Mouse (Mus musculus) thymus, adult 2 months (tissue): ENCODE results near the gene Ankzf1.

Source experiments
- CTCF ChIP-seq: fragments of 200-500 bp; IDR thresholded peaks from 2 replicates; pipeline ENCODE4 v1.5.1; 2012; ENCODE audit warnings: mild to moderate bottlenecking, control low read depth, low read length, moderate library complexity, borderline replicate concordance; ENCODE audit not compliant: control insufficient read depth, poor library complexity, insufficient read depth; ENCODE audit errors: extremely low read depth
- POLR2A ChIP-seq: fragments of 200-500 bp; IDR thresholded peaks from 2 replicates; pipeline ENCODE4 v1.6.1; 2012; ENCODE audit warnings: mild to moderate bottlenecking, low read length, control low read depth, moderate library complexity; ENCODE audit not compliant: control insufficient read depth, poor library complexity, insufficient read depth; ENCODE audit errors: extremely low read depth

- TF ChIP-seq CTCF: no peak
- TF ChIP-seq POLR2A: no peak
Measured at GRCm38 (mm10) chr1:75231664-75232152, 39.8 kb downstream of the Ankzf1 start, which contains the start of gene A630095N17Rik.
